Mouse (Mus musculus): Measurements from ENCODE around the gene Tlx1.

GRCm38 (mm10) chr19:45112444-45112843 lies 38.0 kb upstream of the Tlx1 start:
- TF ChIP-seq POLR2A (IDR thresholded peaks at IDR 0.05; ENCODE audit: low read depth, low read length) (no peak), CTCF (IDR thresholded peaks at IDR 0.05; ENCODE audit: borderline replicate concordance, insufficient read depth, low read length) (no peak)

Data from embryonic fibroblast, embryonic 13.5 days (primary cell).